Mouse (Mus musculus) forelimb bud, embryonic 11.5 days (tissue): ENCODE measurements around the gene Fam71e2.
"Not testable (repeated sequence)": the region's sequence is repeated elsewhere in the genome, so short reads cannot be mapped to it uniquely, and the experiment has no call there.

Experiments used
- DNase-seq: peaks from one replicate; pipeline ENCODE4 v3.0.0-alpha.2; 2012; ENCODE audit warnings: low read depth, low spot score

Gene Fam71e2

GRCm38 (mm10) chr7:4771202-4771601 lies at the start of gene Fam71e2:
TSS of gene Fam71e2 (minus strand) at chr7:4771302.
- DNase-seq = no peak

GRCm38 (mm10) chr7:4816559-4816958 lies 45.5 kb upstream of the Fam71e2 start:
- no peak for DNase-seq

- DNase-seq = no peak
Measured at GRCm38 (mm10) chr7:4813105-4813791, 42.1 kb upstream of the Fam71e2 start.

DNA sequence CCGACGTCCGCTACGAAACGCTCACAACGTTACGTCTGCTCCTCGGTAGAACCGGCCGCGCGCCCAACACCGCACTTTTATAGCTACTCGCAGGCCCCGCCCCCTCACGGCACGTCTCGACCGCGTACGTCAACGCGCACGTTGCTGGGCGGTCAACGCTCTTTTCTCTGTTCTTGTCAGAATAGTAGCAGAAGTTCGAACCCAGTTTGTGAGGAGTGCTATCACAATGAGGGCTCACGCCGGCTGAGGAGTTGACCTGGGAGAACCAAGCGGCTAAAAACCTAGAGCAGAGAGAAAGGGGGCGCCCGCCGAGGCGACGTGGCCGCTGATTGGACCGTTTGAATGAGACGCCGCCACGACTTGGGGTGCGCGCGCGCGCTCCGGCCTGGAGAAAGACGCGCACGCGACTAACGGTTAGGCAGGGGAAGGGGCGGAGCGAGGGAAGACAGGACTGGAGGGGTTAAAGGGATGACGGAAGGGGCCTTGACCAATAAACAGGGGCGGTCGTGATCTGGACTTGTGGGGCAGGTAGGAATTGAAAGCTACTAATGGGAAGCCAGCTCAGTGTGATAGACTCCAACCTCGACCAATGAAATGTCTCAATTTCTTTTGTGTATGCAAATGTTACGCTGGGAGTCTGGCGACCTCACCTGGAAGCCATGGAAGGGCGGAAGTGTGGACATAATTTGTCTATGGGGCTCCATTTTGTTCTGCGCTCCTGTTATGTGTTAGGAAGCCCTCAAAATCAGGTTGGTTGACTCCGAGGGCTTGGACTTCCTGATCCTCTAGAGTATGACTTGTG lies 41.4 kb upstream of the Fam71e2 start, which contains the start of gene Ube2s:
TSS of gene Ube2s (minus strand) at position 288 of the 802 bp plus-strand sequence.
- DNase-seq = peak; percentile 97

- no peak for DNase-seq
Measured at GRCm38 (mm10) chr7:4811842-4812302, 40.8 kb upstream of the Fam71e2 start.

GRCm38 (mm10) chr7:4811131-4811530 lies 40.0 kb upstream of the Fam71e2 start:
- DNase-seq = not testable (repeated sequence)

DNA sequence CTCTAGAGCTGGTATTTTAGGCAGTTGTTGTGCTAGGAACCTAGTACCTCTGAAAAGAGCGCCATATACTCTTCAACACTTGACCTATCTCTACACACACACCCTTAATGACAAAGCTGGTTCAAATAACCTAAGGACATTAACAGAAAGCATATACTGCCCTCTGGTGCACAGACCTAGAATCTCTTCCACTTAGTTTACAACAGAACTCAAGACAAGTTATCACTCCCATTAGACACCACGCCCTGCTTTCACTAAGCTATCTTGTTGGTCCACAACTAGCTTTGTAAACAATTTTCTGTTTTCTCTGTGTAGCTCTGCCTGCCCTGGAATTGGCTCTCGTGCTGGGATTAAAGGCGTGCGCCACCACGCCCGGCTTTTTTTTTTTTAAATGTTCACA lies 35.6 kb upstream of the Fam71e2 start:
- DNase-seq = no peak

DNA sequence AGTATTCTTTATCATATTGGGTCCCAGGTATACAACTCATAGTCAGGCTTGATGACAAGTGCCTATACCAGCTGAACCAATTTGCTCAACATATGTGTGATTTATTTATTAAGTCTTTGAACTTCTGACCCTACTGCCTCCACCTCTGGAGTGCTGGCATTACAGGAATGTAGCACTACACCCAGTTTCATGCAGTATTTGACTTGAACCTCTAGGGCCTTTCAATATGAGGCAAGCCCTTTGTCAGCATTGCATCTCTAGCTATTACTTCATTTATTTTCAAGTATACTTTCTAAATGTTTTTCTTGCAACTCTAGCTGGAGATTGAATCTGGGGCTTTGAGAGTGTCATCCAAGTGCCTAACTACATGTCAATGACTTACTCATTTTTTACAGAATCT lies 31.1 kb upstream of the Fam71e2 start:
- DNase-seq = no peak

GRCm38 (mm10) chr7:4795767-4796433 lies 24.8 kb upstream of the Fam71e2 start:
- DNase-seq = peak; percentile 48

- no peak for DNase-seq
Measured at GRCm38 (mm10) chr7:4794631-4795168, 23.6 kb upstream of the Fam71e2 start.

DNA sequence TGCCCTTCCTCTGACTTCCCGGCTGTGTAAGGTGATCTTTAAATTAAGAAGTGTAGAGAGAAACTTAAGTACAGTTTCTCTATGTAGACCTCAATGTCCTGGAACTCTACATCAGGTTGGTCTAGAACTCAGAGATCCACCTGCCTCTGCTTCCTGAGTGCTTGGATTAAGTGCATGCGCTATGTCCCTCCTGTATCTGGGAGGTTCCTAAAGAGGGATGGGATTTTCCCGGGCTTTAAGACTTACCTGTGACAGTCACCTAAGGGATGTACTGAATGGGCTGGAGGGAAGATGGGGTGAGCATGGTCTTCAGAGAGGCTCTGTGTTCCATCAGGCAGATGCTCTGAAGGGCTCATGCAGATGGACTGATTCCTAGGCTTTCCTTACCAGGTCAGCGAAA lies 22.6 kb upstream of the Fam71e2 start:
- DNase-seq = no peak

- DNase-seq = not testable (repeated sequence)
Measured at GRCm38 (mm10) chr7:4793248-4793647, 22.1 kb upstream of the Fam71e2 start.

GRCm38 (mm10) chr7:4792278-4793212 lies 21.4 kb upstream of the Fam71e2 start, which contains the start of gene Rpl28:
TSS of gene Rpl28 (plus strand) at chr7:4792874.
- peak; percentile 98 for DNase-seq

- DNase-seq = no peak
Measured at GRCm38 (mm10) chr7:4789436-4789935, 18.4 kb upstream of the Fam71e2 start, which contains the start of gene Tmem238. TSS of gene Tmem238 (minus strand) at chr7:4789656.

DNA sequence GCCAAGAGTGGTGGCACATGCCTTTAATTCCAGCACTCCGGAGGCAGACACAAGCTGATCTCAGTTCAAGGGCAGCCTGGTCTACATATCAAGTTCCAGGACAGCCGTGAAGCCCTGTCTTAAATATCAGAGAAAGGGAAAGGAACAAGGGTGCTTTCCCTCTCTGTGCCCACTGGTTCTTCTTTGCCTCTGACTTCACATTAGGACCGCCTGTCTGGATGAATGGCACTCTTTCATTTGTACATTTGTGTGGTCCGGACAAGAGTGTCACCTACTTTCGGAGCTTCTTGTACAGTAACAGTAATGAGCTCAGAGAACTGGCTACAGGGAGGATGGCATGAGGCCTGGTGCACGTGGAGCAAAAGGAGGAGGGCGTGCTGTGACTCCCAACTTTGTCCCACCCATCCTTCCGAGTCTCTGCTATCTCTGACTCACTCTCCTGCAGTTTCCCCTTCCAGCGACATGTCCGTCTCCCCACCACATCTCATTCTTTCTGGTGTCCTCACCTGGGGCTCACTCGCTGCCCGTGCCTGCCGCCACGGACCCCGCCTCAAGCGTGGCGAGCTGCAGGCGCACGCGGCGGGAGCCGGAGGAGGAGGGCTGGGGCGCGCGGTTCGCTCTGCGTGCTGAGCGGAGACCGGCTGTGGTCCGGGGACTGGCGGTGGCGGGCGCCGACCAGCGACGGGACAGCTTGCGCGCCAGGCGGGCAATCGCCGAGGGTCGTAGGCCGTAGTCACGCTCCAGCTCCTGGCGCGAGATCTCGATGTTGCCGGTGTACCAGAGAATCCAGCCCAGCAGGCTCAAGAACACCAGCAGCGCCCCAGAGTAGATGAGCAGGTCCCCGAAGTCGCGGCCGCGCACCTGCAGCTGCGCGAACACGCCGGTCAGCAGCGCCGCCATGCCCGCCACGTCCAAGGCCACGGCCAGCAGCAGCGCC lies 17.7 kb upstream of the Fam71e2 start:
- peak; percentile 67 for DNase-seq

- no peak for DNase-seq
Measured at GRCm38 (mm10) chr7:4783667-4784268, 12.7 kb upstream of the Fam71e2 start.

GRCm38 (mm10) chr7:4782759-4783158 lies 11.7 kb upstream of the Fam71e2 start, which contains the start of the genes Il11 and Tmem190:
TSS of gene Il11 (minus strand) at chr7:4782859.
TSS of gene Tmem190 (plus strand) at chr7:4782937.
- DNase-seq = no peak

DNA sequence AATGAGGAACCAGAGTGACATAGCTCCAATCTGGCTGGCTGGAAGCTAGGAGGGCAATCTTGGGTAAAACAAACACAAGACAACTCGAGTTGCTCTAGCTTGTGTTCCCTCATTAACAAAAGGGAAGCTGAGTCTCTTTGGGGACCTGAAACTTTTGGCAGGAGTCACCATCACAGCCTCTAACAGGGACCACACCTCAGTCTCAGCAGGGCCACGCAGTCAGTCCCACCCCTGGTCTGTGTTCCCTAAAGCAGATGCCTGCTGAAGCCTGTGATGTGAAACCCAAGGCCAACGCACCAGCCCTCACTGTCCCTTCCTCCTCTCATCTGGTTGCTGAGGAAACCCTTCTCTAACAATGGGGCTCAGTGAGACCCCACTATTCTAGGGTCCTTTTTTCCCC lies 11.0 kb upstream of the Fam71e2 start:
- DNase-seq = no peak

DNA sequence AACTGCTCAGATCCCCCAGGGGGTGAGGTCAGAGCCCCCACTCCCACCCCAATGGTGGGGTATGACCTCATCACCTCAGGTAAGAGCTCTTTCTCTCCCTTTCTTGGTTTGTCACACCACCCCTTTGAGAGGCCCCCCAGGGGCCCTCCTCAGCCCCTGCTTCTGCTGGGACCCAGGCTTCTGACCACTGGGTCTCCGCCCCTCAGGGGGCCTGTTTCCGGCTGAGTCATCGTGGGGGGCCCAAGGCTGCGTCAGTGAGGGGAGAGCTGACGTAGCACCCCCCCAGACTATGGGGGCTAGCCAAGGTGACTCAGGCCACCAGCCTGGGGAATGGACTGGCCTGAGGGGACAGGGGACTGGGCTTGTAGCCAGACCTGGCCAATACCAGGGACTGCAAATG lies 8.8 kb upstream of the Fam71e2 start:
- no peak for DNase-seq
